Comparison of ENCODE assay signal across 25 mouse cellular contexts in the genomic region with DNA sequence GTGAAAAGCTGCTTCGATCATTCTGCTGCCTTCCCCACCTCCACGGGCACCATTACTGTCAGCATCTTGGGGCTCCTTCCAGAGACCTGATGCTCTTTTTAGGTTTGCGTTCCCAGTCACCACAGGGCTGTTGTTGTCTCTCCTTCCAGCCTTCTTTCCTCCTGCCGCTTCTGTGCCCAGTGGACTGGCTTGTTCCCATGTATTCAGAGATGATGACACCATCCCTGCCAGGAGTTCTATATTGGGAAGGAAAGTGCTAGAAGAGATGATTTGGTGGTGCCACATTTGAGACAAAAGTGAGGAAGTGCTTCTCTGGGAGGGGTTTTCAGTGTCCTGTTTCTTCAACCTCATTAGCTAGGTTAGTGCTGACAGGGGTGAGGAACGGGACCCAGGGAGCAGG. TPM values are rescaled to one million over a fixed set of nuclear protein-coding genes. Genes with fewer than 3 reads are reported as not detected.
DNase-seq lines count a peak whose midpoint lies in the region; ATAC-seq and TF ChIP-seq lines count a peak whose summit lies in the region.
"Had no signal": no experiment of that assay in that cellular context is flagged by ENCODE, and none has a peak within 500 bp of the region (broad histone marks: within the 10 kb centered on the region; RNA-seq: fewer than 3 reads in every experiment).

No protein-coding gene starts in this region.

- peaks cover 26% of the 10 kb centered on the region for H3K27me3 ChIP-seq in heart, embryonic 13.5 days (replicated peaks)
- H3K27me3 ChIP-seq: Patski had no signal

- 77% methylated on average over 5 of the region's 5 CpGs for WGBS in heart, embryonic 13.5 days
- WGBS in macrophage (ENCODE audit: missing documents), result 81% methylated on average over 5 of the region's 5 CpGs

- no peak for ATAC-seq in heart, embryonic 13.5 days (ENCODE audit: extremely low read depth, insufficient number of reproducible peaks, low FRiP score, low TSS enrichment)
- ATAC-seq: activated CD4-positive, CD25-positive, alpha-beta regulatory T cell, adult 4 months; forebrain, embryonic 14.5 days; hindbrain, embryonic 16.5 days; inflammation-experienced regulatory T-cells, adult 6 months; intestine, postnatal 0 days; Patski had no signal

- H3K79me2 ChIP-seq in macrophage (ENCODE audit: inconsistent target), result peaks cover 87% of the 10 kb centered on the region

- intact Hi-C loops in gastrocnemius, adult 2 months (cut with DNase I), result no loop called here
- intact Hi-C loops in gastrocnemius, postnatal 36 days (cut with DNase I), result no loop called here

- no peak for TF ChIP-seq POLR2A in bone marrow macrophage, adult 2 months (IDR thresholded peaks at IDR 0.05; ENCODE audit: borderline replicate concordance, low read depth, low read length)

- no peak for TF ChIP-seq CTCF in gastrocnemius, adult 2 months (IDR thresholded peaks at IDR 0.05)
- no peak for TF ChIP-seq CTCF in bone marrow macrophage, adult 2 months (IDR thresholded peaks at IDR 0.05; ENCODE audit: low read depth, low read length)

- peak overlapping the region; percentile 74; the same call in 1 of the 2 replicates for H3K27ac ChIP-seq in gastrocnemius, adult 2 months
- peak overlapping the region; percentile 89 for H3K27ac ChIP-seq in heart, embryonic 13.5 days (replicated peaks)
- H3K27ac ChIP-seq in bone marrow macrophage, adult 2 months (ENCODE audit: insufficient read depth, low read depth, low read length), result peak overlapping the region; percentile 36
- H3K27ac ChIP-seq in macrophage, result peak overlapping the region; percentile 28
- H3K27ac ChIP-seq: embryonic facial prominence, embryonic 15.5 days; forebrain, embryonic 10.5 days; hindbrain, embryonic 12.5 days had no signal

- H3K4me2 ChIP-seq in heart, embryonic 13.5 days, result no peak overlapping the region
- H3K4me2 ChIP-seq: embryonic facial prominence, embryonic 15.5 days; hindbrain, embryonic 12.5 days had no signal

- no peak for DNase-seq in gastrocnemius, adult 2 months
- no peak for DNase-seq in gastrocnemius, postnatal 36 days
- DNase-seq in heart, adult 8-10 months (ENCODE audit: low spot score), result no peak
- no peak for DNase-seq in urinary bladder, postnatal 25 days (ENCODE audit: low spot score)
- DNase-seq: cerebellum, adult 11 months; cerebellum, adult 8-10 months; embryo, embryonic 11 days; heart, postnatal 36 days had no signal

- peaks cover 80% of the 10 kb centered on the region for H3K4me1 ChIP-seq in heart, embryonic 13.5 days
- peaks cover 61% of the 10 kb centered on the region for H3K4me1 ChIP-seq in bone marrow macrophage, adult 2 months (ENCODE audit: control insufficient read depth, insufficient read depth, low read length)

- H3K9ac ChIP-seq in heart, embryonic 13.5 days, result peak overlapping the region; percentile 65; the same call in 1 of the 2 replicates
- H3K9ac ChIP-seq: embryonic facial prominence, embryonic 15.5 days; hindbrain, embryonic 12.5 days had no signal

- no peaks in the 10 kb centered on the region for H3K9me3 ChIP-seq in heart, embryonic 13.5 days
- H3K9me3 ChIP-seq: embryonic facial prominence, embryonic 15.5 days; hindbrain, embryonic 12.5 days had no signal

- no peak overlapping the region for H3K4me3 ChIP-seq in gastrocnemius, adult 2 months
- H3K4me3 ChIP-seq in heart, embryonic 13.5 days, result no peak overlapping the region
- H3K4me3 ChIP-seq in bone marrow macrophage, adult 2 months (ENCODE audit: insufficient read depth, low read length), result no peak overlapping the region
- no peak overlapping the region for H3K4me3 ChIP-seq in macrophage (ENCODE audit: inconsistent target)
- H3K4me3 ChIP-seq: embryonic facial prominence, embryonic 15.5 days; erythroblast, embryonic 14.5 days; forebrain, embryonic 10.5 days; hindbrain, embryonic 12.5 days had no signal

- no peaks in the 10 kb centered on the region; the same call in 1 of the 2 replicates for H3K36me3 ChIP-seq in heart, embryonic 13.5 days
- no peaks in the 10 kb centered on the region for H3K36me3 ChIP-seq in macrophage (ENCODE audit: inconsistent target)
- H3K36me3 ChIP-seq: embryonic facial prominence, embryonic 15.5 days; forebrain, embryonic 10.5 days; hindbrain, embryonic 12.5 days had no signal

RNA-seq across cellular contexts. Expression of a gene that starts 4.9 kb away (rescaled TPM):
- 10 to 100 TPM; 26.5 to 30.0 TPM for total RNA-seq in gastrocnemius, adult 2 months (2021)
- total RNA-seq in gastrocnemius, postnatal 36 days (2021), result 10 to 100 TPM; 29.0 to 41.6 TPM
- 8.2 and 10.6 TPM in 2 replicates for polyA plus RNA-seq in heart, embryonic 13.5 days (2015; fragmentation: Nextera tagmentation; extraction: Ambion mirVana)
- total RNA-seq in heart, adult 8-10 months (2022), result 10 to 100 TPM; 17.5 to 27.7 (median 22.0) TPM
- polyA plus RNA-seq in bone marrow macrophage, adult 2 months (2012; ENCODE audit: insufficient read depth, insufficient read length, missing spikeins), result 40.4 and 43.2 TPM in 2 replicates
- total RNA-seq in macrophage (2018; cell fraction: chromatin; rRNA removed), result 10 to 100 TPM in 16 of 26 experiments, 1 to 10 TPM in 10; 1.4 to 55.6 (median 17.6) TPM
- total RNA-seq in macrophage (2018; cell fraction: cytosol; rRNA removed), result 10 to 100 TPM in 25 of 26 experiments, 1 to 10 TPM in 1; 8.5 to 48.8 (median 22.5) TPM
- 10 to 100 TPM in 21 of 26 experiments, 1 to 10 TPM in 5; 4.2 to 47.4 (median 20.8) TPM for total RNA-seq in macrophage (2018; cell fraction: nucleus; rRNA removed)
- polyA plus RNA-seq in macrophage (2018), result 25.6 to 29.2 TPM (median 26.4 TPM) in 3 replicates
- polyA plus RNA-seq: activated CD4-positive, CD25-positive, alpha-beta regulatory T cell, adult 4 months had no signal

RNA-seq across cellular contexts. Expression of a gene that starts 17.6 kb away (rescaled TPM):
- total RNA-seq in gastrocnemius, adult 2 months (2021), result 10 to 100 TPM; 23.9 to 27.6 TPM
- 10 to 100 TPM; 21.9 to 28.4 TPM for total RNA-seq in gastrocnemius, postnatal 36 days (2021)
- 29.2 and 31.0 TPM in 2 replicates for polyA plus RNA-seq in heart, embryonic 13.5 days (2015; fragmentation: Nextera tagmentation; extraction: Ambion mirVana)
- total RNA-seq in heart, adult 8-10 months (2022), result 10 to 100 TPM; 33.5 to 40.0 (median 34.3) TPM
- 33.5 and 36.9 TPM in 2 replicates for polyA plus RNA-seq in bone marrow macrophage, adult 2 months (2012; ENCODE audit: insufficient read depth, insufficient read length, missing spikeins)
- 10 to 100 TPM in 22 of 26 experiments, 1 to 10 TPM in 4; 5.8 to 47.9 (median 19.9) TPM for total RNA-seq in macrophage (2018; cell fraction: chromatin; rRNA removed)
- total RNA-seq in macrophage (2018; cell fraction: cytosol; rRNA removed), result 10 to 100 TPM; 16.4 to 44.2 (median 33.9) TPM
- 10 to 100 TPM; 12.3 to 55.8 (median 27.6) TPM for total RNA-seq in macrophage (2018; cell fraction: nucleus; rRNA removed)
- 18.5 to 34.0 TPM (median 27.8 TPM) in 3 replicates for polyA plus RNA-seq in macrophage (2018)

RNA-seq across cellular contexts. Expression of a gene that starts 58.4 kb away (rescaled TPM):
- not detected for total RNA-seq in gastrocnemius, adult 2 months (2021)
- total RNA-seq in gastrocnemius, postnatal 36 days (2021), result not detected
- not detected in 2 replicates for polyA plus RNA-seq in heart, embryonic 13.5 days (2015; fragmentation: Nextera tagmentation; extraction: Ambion mirVana)
- total RNA-seq in heart, adult 8-10 months (2022), result not detected
- polyA plus RNA-seq in bone marrow macrophage, adult 2 months (2012; ENCODE audit: insufficient read depth, insufficient read length, missing spikeins), result not detected in 2 replicates
- total RNA-seq in macrophage (2018; cell fraction: chromatin; rRNA removed), result not detected
- total RNA-seq in macrophage (2018; cell fraction: cytosol; rRNA removed), result not detected
- total RNA-seq in macrophage (2018; cell fraction: nucleus; rRNA removed), result not detected
- polyA plus RNA-seq in macrophage (2018), result not detected in 3 replicates
- total RNA-seq: CH12.LX; common myeloid progenitor, adult 5-6 weeks; gastrocnemius, adult 8-10 months; gastrocnemius, postnatal 4 days; heart, postnatal 36 days had no signal
- polyA plus RNA-seq: activated CD4-positive, CD25-positive, alpha-beta regulatory T cell, adult 4 months; erythroblast, embryonic 14.5 days; inflammation-experienced regulatory T-cells, adult 6 months; intestine, postnatal 0 days had no signal

Comparison
In these comparisons a context has a peak if more than half of its experiments do, and no peak if none do; other contexts are left out.
1. H3K27ac ChIP-seq: peak in every context shown above with its lines; median percentile 89 in heart, embryonic 13.5 days; 74 in gastrocnemius, adult 2 months; 36 in bone marrow macrophage, adult 2 months; 28 in macrophage.